Mouse (Mus musculus) left cerebral cortex, postnatal 36 days (tissue): Measurements from ENCODE around the gene Rbms3. TPM values are rescaled to one million over a fixed set of nuclear protein-coding genes. Genes with fewer than 3 reads are reported as not detected.

Source experiments
- DNase-seq, 2 experiments: peaks; one replicate each; pipeline ENCODE4 v3.0.0; 2021 to 2022; ENCODE audit warnings: low spot score in 2 of 2, mixed read lengths in 1 of 2
- intact Hi-C: fragments of 180-260 bp; cut with DNase I; formaldehyde crosslinking; loops from one replicate; pipeline ENCODE4 v1.15.1; 2025
- total RNA-seq, 2 experiments: library from RNA; stranded (reverse); gene quantifications; 2 replicates each; pipeline ENCODE4 v1.2.3; 2021

Gene Rbms3
- total RNA-seq, 2 experiments from 2014 or later = 10.1 to 14.6 TPM

DNA sequence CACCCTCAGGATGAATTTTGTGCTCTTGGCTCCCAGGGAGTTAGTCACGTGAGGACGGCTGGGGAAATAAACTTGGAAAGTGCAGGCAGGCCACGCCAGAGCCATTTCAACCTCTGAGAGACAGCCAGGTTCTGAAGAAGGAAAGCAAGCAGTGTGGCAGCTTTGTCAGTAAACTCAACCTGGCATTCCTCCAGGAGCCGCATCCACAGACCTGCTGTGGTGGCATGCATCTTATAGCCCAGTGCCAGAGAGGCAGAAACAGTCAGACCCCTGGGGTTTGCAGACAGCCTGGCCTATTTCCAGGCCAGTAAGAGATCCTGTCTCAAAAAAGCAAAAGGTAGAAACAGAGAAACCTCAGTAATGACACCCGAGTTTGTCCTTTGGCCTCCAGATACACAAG lies 1105.3 kb downstream of the Rbms3 start:
- no peak for DNase-seq
- intact Hi-C loops = no loop called here
